Mouse (Mus musculus): ENCODE results near the gene Aox1. TPM values are rescaled to one million over a fixed set of nuclear protein-coding genes. Genes with fewer than 3 reads are reported as not detected.

Gene Aox1
- total RNA-seq, 2 experiments from 2014 or later: not detected

Other genes with a start within 250 kb of the Aox1 start
- gene Sgo2a, start 34.0 kb upstream of the Aox1 start, total RNA-seq (2015): 43.9 and 51.0 TPM in 2 replicates
- gene Sgo2a, start 34.0 kb upstream of the Aox1 start, total RNA-seq (2017): 38.6 and 47.8 TPM in 2 replicates
- 9.5 and 9.6 TPM in 2 replicates for gene Kctd18, start 11.0 kb upstream of the Aox1 start, total RNA-seq (2015)
- 19.9 and 20.3 TPM in 2 replicates for gene Kctd18, start 11.0 kb upstream of the Aox1 start, total RNA-seq (2017)
- gene Aox3, start 83.2 kb downstream of the Aox1 start, total RNA-seq (2015): not detected in 2 replicates
- not detected in 2 replicates for gene Aox3, start 83.2 kb downstream of the Aox1 start, total RNA-seq (2017)
- not detected in 2 replicates for gene Aox4, start 180.5 kb downstream of the Aox1 start, total RNA-seq (2015)
- gene Aox4, start 180.5 kb downstream of the Aox1 start, total RNA-seq (2017): not detected in 2 replicates
- 0.05 TPM in 1 of 2 replicates, not detected in the other for gene Aox2, start 248.4 kb downstream of the Aox1 start, total RNA-seq (2015)
- gene Aox2, start 248.4 kb downstream of the Aox1 start, total RNA-seq (2017): not detected in 2 replicates

Measured in megakaryocyte progenitor cell, adult 5-6 weeks (primary cell).